Mouse (Mus musculus): ENCODE measurements at regions not wholly inside any gene's neighbourhood (a gene's known extent, or its start where the extent isn't known, plus 50 kb on each side); places are given as distances from the start of the nearest gene placed in this dataset.

DNA sequence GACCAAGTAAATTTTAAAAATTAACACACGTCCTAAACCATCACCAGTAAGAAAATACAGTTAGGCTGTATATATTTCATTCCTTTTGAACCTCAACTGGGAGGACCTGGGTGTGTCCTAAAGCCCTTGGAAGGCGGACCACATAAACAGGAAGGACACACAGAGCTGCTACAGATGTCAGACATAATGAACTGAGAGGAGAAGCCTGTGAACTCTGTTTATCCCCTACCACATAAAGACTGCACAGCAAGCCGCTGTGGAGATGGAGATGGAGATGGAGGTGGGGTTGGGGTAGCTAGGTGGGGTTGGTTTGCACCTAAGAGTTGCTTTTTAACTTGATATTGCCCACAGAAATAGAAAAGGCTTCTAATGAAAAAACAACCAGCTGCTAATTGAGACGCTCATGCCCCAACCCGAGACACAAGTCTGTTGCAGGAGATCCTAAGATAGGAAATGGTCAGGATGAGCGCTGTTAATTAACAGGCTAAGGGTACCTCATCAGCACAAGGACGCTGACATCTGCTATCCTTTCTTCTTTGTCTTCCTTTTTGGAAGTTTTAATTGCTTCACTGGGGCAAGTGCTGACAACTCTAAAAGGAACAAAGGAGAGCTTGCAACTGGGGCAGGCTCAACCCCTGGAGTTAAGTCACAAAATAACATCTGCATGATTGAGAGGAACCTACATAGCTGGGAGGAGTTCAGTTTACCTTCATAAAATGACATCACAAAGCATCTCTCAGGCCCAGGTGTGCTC, 119.3 kb upstream of the Lyplal1 start:
- DNase-seq (ENCODE audit: low spot score in 2 of 2) = no peak

DNA sequence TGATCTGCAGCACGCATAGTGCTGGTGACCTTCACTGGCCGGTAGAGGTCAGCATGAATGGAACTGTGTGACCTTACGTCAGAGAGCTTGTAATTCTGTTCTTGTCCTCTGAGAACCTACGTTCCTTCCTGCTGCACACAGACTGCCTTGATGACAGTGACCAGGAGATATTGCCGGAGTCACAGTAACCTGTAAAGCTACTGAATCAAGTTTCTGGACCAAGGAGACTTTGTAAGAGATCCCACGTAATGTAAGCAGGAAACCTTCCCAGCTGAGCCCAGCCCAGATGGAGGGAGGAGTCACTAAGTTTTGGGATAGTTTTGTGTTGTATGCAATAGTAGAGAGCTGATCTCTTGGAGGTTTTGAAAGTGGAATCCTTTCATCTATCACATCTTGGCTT, 117.4 kb upstream of the Lyplal1 start:
- no peak for DNase-seq (ENCODE audit: low spot score in 2 of 2)

DNA sequence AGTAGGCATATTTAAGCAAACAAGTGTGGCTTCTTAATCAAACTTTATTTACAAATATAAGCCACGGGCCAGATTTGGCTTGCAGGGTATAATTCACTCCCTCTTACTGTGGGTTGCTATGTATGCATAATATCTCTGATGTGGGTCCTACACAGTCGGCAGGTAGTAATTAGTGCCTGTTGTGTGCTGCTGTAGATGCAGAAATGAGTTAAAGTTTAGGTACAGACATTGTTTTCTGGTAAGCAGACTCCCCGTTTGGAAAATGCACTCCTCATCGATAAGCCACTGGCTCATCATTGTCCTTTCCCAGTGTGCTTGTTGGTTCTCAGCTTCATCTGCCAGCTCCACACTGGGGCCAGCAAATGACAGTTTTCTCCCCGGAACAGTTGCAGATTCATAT, 113.4 kb upstream of the Lyplal1 start:
- no peak for DNase-seq (ENCODE audit: low spot score in 2 of 2)

DNA sequence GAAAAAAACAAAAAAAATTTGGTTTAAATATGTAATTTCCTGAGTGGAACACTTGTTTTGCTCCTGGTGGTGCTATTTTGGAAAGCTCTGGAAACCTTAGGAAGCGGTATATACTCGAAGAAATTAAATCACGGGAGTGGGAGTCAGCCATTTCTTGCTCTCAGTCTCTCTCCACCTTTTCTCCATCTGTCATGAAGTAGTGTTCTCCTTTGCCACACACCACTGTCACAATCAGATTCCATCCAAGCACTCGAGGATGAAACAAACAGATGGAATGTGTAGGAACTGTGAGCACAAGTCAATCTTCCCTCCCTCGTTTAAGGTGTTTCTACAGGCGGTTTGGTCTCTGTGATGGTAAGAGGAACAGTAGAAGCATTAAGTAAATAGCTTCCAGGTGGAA, 112.7 kb upstream of the Lyplal1 start:
- no peak for DNase-seq (ENCODE audit: low spot score in 2 of 2)

DNA sequence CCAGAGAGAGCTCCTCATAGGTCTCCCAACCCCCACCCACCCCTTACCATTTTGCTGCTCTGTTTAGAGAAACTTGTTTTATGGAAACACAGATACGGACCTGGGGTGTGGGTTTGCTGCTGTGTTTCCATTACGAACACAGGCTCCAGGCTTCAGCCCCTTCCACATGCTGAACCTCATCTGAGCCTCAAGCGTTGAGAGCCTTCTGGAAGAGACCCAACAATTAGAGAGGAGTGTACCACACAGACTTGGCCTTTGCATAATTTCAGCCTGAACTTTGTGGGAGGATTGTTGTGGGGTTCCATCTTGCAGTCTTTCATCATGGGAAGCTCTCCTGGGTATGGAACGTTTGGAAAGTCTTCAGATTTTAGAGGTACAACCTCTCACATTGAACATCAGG, 111.3 kb upstream of the Lyplal1 start:
- DNase-seq (ENCODE audit: low spot score in 2 of 2) = no peak

DNA sequence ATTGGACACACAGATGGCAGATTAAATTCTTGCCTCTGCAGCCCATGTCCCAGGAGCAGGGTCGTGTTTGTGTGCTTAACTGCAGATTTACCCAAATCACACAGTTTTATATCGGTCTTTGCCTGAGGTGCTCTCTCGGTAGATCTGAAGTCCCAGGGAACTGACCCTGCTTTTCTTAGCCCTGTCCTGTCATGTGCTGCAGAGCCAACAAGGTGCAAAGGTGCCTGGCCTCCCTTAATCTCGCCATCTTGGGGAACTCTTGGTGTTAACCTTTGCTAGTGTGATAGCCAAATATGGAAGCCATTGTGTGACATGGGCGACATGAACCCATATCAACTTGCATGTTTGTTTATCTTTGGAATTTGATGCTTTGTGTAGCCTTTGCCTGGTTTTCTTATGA, 107.1 kb upstream of the Lyplal1 start:
- DNase-seq (ENCODE audit: low spot score in 2 of 2) = no peak

DNA sequence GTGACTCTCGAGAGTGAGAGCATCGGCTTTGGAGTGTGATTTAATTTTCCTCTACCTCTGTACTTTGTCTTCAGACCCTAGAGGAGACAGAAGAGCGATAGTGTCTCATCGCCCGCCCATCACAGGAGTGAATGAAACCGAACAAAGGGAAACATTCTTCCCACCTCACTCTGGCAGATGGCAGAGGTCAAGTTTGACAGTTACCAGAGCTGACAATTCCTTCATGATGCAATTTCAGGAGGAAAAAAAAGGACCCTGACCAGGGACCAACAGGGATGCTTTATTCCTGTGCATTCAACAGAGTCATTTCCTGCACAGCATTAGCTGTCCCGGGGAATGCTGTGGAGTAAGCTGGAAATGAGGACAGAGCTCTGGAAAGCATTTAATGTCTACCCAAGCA, 106.3 kb upstream of the Lyplal1 start:
- DNase-seq (ENCODE audit: low spot score in 2 of 2) = no peak

DNA sequence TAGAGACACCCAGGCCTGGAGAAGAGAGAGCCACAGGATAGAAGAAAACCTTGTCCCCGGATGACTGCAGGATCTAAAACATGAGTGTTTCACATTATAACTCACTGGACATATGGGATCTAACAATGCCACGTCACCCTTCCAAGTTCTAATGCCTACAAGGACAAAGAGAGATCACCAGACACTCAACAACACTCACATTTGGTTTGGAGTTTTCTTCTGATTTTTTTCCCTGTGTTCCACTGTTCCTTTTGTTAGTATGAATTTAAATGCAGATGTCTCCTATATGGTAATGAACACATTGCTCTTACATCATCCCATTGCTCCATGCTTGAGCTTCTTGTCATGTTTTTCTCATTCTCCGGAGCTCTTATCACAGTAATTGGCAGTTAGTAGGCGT, 101.9 kb upstream of the Lyplal1 start:
- no peak for DNase-seq (ENCODE audit: low spot score in 2 of 2)

DNA sequence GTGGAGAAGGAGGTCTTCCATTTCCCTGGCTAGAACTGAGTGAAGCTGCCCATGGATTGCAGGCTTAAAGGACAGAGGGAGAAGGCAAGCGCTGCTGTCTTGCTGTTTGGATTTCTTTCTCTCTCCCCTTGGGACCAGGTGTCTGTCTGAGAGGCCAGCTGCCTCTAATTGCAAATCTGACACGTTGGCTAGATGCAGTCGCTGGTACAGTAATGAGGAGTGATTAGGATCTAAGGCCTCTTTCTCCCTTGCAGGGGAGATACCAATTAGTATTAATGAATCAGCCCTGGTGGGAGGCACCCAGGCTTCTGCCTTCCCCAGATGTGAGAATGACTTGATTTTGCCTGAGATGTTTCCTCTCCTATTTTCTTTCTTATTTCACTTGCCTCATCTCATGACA, 100.1 kb upstream of the Lyplal1 start:
- no peak for DNase-seq (ENCODE audit: low spot score in 2 of 2)

DNA sequence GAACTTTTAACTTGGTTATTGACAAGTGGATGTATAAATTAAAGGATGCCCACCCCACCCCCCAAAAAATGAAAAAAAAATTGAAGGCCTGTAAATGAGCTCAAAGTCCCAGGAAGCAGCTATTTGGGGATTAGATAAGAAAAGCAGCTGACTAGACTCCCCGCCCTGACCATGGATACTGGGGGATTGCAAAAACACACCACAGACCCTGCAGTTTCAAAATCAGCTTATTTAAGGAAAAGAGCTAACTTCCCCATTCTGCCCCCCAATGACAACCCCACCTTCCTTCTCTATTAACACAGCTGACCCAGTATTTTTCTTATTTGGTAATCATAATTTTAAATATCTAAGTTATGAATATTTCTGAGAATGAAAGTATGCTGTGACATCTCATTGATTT, 87.0 kb upstream of the Lyplal1 start:
- DNase-seq (ENCODE audit: low spot score in 2 of 2) = no peak

DNA sequence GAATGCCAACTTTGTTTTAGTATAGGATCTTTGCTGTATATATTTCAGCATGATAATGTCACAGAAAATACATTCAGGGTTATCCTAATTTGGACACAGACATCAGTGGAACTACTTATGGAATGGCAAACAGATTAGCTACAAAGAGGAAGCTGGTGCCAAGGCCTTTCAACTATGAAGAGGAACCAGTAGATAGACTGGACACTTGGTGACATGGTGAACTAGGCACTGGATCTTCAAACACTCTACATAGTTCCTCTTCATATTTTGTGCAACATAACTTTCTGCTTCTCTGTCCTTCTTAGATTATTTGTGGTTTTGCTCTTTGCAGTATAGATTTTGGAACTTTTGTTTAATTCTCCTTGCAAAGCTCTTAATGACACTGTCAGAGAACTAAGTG, 85.4 kb upstream of the Lyplal1 start:
- DNase-seq (ENCODE audit: low spot score in 2 of 2) = no peak

DNA sequence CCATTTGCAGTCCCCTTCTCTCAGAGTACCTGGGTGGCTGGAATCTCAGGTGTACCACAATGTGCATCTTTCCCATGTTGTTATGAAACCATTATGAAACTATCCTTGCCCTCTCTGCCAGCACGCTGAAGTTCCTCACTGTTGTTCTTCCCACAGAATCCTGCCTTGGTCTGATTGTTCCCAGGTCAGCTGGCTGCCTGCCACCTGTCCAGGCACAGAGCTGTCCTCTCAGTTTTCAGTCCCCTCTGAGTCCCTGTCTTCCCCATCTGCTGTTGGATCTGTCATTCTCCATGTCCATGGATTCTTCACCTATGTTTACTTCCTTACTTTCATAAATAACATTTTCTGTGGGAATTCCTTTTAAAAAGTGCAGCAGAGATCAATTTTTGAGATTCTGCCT, 81.3 kb upstream of the Lyplal1 start:
- no peak for DNase-seq (ENCODE audit: low spot score in 2 of 2)

DNA sequence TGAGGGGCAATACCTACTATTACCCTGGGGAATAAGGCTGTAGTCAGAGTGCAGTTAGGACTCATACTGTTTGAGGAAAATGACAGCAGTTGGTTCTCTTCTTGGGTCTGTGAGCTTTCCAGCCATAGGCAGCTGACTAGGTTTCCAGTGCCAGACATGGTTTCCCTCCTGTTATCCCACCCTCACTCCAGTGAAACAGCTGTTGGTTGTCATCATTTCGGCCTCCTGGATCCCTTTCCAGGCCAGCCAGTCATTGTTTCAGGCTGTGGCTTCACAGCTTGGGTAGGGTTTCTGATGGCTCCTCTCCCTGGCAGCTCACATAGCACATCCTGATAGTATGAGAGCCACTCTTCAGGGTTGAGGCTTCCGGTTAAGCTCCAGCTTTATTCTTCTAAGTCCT, 79.9 kb upstream of the Lyplal1 start:
- DNase-seq (ENCODE audit: low spot score in 2 of 2) = no peak

DNA sequence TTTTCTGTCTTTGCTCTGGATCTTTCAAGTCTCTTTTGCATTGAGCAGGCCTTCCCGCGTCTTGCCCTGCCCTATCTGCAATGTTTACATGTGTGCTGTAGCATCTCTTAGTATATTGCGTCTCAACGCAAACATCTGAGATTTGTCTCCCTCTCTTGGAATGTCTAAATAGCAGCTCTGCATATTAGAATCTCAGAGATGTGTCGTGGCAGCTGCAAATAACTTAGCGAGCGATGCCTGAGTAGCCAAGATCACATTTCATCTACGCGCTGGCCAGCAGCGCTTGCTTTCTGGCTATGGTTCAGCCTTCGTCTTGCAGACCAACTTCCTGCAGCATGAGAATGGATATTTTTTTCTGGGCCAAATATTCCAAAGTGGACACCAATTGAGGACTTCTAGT, 72.3 kb upstream of the Lyplal1 start:
- DNase-seq (ENCODE audit: low spot score in 2 of 2) = no peak

DNA sequence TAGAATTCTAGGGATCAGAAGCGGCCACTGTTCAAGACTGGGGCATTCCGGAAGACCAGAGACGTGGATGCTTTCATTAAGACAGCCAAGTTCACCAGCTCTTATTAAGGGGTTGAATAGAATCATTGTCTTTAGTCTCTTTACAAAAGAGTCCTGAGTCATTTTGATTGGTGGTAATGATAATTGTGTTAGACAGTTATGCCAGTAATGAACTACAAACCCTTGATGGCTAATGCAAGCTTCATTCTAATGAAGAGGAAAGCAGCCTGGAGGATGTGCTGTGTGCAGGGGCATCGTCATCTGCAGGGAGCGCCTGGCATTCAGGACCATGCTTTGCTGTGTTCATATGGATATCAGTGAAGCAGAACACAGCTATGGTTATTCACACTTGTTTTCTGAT, 70.3 kb upstream of the Lyplal1 start:
- DNase-seq (ENCODE audit: low spot score in 2 of 2) = no peak

DNA sequence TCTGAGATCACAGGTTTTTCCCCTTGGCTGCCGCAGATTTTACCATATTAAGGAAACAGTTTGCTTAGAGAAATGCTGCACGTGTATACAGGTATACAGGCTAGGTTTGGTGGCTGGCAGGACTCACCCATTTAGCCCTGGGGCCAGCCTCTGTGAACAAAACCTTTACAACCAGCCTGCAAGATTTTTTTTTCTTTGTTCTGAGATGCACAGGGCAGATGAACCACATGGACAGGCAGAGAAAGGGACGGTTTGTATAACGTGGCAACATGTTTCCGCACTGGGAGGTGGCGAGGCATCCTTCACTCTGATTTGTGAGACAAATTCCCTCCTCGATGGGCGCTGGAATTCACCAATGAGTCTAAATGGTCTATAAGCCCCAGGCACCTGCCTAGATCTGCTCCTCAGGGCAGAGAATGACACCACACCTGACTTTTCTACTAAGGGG, 66.1 kb upstream of the Lyplal1 start:
- DNase-seq (ENCODE audit: low spot score in 2 of 2) = no peak

DNA sequence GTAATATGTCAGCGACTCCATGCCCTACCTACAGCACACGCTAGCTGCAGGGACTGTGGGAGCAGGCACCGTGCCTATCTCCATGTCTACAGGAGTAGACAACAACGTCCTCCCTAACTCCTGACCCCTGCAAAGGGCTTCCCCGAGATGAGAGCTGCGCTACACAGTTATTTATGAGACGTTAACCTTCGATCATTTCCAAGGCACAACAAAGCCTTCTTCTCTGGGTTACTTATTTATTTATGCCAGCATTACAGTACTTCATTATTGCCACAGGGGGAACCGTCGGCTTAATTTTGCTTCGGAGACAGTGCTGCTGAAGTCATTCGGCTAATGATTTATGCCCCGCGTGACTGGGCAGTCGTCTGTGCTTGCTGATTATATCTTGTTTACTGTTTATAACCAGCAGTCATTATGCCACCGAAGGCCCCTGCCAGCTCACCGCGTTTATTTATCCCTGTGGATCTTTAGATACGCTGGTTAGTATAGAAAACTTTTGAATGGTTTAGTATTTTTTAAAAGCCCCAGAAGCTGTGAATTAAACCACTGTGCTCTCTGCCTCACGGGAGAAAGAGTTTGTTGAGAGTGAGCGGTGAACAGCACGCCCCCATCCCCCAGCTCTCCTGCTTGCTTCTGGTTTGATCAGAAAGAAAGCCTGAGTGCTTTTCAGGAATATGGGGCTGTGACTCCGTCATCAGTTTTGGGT, 65.5 kb upstream of the Lyplal1 start:
- DNase-seq (ENCODE audit: low spot score in 2 of 2) = no peak

DNA sequence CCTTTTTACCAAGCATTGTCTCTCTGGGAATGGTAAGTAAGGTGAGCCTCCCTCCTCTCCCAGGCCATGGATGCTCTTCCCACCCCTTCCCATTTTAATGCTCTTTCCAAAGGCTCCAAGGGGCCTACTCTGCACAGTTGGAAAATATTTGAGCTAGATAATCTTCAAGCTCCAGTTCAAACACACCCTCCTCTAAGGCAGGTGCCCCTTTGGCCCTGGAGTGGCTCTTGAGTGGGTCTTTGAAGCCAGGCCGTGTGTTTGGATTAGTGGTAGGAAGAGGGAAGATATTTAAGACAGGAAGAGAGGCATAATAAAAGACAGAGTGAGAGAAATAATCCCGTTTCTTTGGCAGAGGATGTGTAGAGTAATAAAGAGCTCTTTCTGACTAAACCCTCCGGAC, 59.9 kb upstream of the Lyplal1 start:
- no peak for DNase-seq (ENCODE audit: low spot score in 2 of 2)

DNA sequence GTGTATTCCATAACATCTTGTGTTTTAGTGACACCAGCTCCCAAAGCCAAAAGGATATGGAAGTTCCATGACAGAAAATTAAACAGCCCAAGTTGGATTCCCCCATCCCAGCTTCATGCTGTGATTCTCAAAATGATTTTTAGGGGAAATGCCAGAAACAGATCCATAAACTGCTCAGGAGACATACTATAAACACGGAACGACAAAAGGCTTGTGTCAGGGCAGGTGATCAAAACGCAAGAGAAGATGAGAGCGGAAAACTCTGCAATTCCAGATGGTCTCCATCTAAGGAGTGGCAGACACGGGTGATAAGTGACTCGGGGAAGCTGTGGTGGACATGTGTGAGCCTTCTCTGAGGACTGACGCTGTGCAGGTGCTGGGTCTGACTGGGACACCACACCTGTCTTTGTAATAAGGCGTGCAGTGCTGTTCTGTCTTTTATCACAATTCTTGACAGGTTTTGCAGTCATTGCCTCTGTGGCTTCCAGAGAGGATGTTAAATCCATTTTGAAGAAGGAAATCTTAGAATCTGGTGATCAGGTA, 56.4 kb upstream of the Lyplal1 start:
- DNase-seq (ENCODE audit: low spot score in 2 of 2) = no peak

DNA sequence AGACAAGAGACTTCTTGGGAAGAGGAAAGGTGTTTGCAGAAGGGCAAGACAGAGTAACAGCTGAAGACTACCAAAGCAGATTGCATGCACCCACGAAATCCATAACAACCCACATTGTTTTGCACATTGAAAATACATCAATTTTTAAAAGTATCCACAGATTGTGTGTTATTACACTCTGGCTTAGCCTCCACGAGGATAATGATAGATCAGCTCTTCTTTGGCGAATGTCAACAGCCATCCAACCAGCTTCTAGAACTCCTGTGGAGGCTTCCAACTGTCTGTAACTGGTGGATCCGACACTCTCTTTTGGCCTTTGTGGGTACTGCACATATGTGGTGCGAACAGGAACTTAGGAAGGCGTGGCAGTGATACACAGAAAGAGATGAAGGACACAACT, 54.6 kb upstream of the Lyplal1 start:
- no peak for DNase-seq (ENCODE audit: low spot score in 2 of 2)

Measured in spleen, postnatal 4 days (tissue).